Mouse (Mus musculus) CH12.LX (cell line): ENCODE results near the gene Nebl. TPM values are rescaled to one million over a fixed set of nuclear protein-coding genes. Genes with fewer than 3 reads are reported as not detected.

ENCODE experiments used
- DNase-seq: peaks from one replicate; pipeline ENCODE4 v3.0.0-alpha.2; 2013; ENCODE audit errors: extremely low read depth
- H3K27ac ChIP-seq: 2 replicates; pipeline ENCODE4 v1.5.1; 2012; ENCODE audit warnings: low read depth, mild to moderate bottlenecking, control low read depth, moderate library complexity; ENCODE audit not compliant: insufficient read depth
- H3K27me3 ChIP-seq: replicated peaks from 2 replicates; pipeline ENCODE3; 2012; ENCODE audit warnings: inconsistent platforms
- H3K36me3 ChIP-seq, 2 experiments: replicated peaks in 1 of 2; 2 replicates each; pipeline versions ENCODE3 to v1.6.1; 2012; ENCODE audit warnings: inconsistent platforms in 1 of 2, low read length in 1 of 2, mild to moderate bottlenecking in 1 of 2, mixed read lengths in 1 of 2, moderate library complexity in 1 of 2; ENCODE audit not compliant: control insufficient read depth in 1 of 2, insufficient read depth in 1 of 2
- H3K4me1 ChIP-seq, 2 experiments: 2 replicates each; pipeline ENCODE4 v1.6.1; 2012; ENCODE audit warnings: inconsistent platforms in 1 of 2, moderate library complexity in 1 of 2; ENCODE audit not compliant: insufficient read depth in 2 of 2, control insufficient read depth in 1 of 2
- H3K4me2 ChIP-seq: 2 replicates; pipeline ENCODE4 v1.6.1; 2012; ENCODE audit warnings: low read depth, mild to moderate bottlenecking, control low read depth; ENCODE audit not compliant: poor library complexity, insufficient read depth, severe bottlenecking
- H3K4me3 ChIP-seq, 3 experiments: fragments of 150-350 bp in 1 of 3; sonication (generic) in 1 of 3; replicated peaks in 1 of 3; 2 replicates each; pipeline versions ENCODE3 to v1.5.1; 2011 to 2012; ENCODE audit warnings: low read depth in 2 of 3, low read length in 2 of 3, mild to moderate bottlenecking in 2 of 3, moderate library complexity in 2 of 3, control low read depth in 1 of 3, improper control_type of control experiment in 1 of 3, inconsistent platforms in 1 of 3, mixed read lengths in 1 of 3; ENCODE audit not compliant: poor library complexity in 1 of 3
- H3K79me2 ChIP-seq: replicated peaks from 2 replicates; pipeline ENCODE4 v1.6.1; 2012; ENCODE audit warnings: mild to moderate bottlenecking, moderate library complexity; ENCODE audit not compliant: control insufficient read depth, poor library complexity, insufficient read depth, severe bottlenecking; ENCODE audit errors: extremely low read depth
- H3K9ac ChIP-seq: 2 replicates; pipeline ENCODE4 v1.6.1; 2012; ENCODE audit warnings: low read depth, mild to moderate bottlenecking, control low read depth, moderate library complexity; ENCODE audit not compliant: insufficient read depth
- H3K9me3 ChIP-seq: replicated peaks from 2 replicates; pipeline ENCODE3; 2012; ENCODE audit warnings: low read length, inconsistent platforms, mixed read lengths
- CHD1 ChIP-seq: IDR thresholded peaks from 2 replicates; pipeline ENCODE4 v1.6.1; 2012; ENCODE audit warnings: low read depth, low read length, improper control_type of control experiment, inconsistent platforms
- CTCF ChIP-seq, 2 experiments: IDR thresholded peaks in 1 of 2; conservative IDR thresholded peaks in 1 of 2; 2 replicates each; pipeline ENCODE4 v1.5.1; 2011 to 2012; ENCODE audit warnings: low read depth in 2 of 2, low read length in 2 of 2, improper control_type of control experiment in 1 of 2, inconsistent platforms in 1 of 2, mild to moderate bottlenecking in 1 of 2, moderate library complexity in 1 of 2
- ELF1 ChIP-seq: IDR thresholded peaks from 2 replicates; pipeline ENCODE4 v1.6.1; 2014; ENCODE audit warnings: low read depth, mild to moderate bottlenecking, inconsistent platforms, low read length, improper control_type of control experiment
- ETS1 ChIP-seq: conservative IDR thresholded peaks from 2 replicates; pipeline ENCODE4 v1.6.1; 2012; ENCODE audit warnings: low read depth, mild to moderate bottlenecking, inconsistent platforms, low read length, improper control_type of control experiment, moderate library complexity
- GABPA ChIP-seq: IDR thresholded peaks from 2 replicates; pipeline ENCODE4 v1.6.1; 2012; ENCODE audit warnings: low read depth, low read length, improper control_type of control experiment, inconsistent platforms; ENCODE audit not compliant: insufficient replicate concordance
- HCFC1 ChIP-seq: IDR thresholded peaks from 2 replicates; pipeline ENCODE4 v1.6.1; 2012; ENCODE audit warnings: low read depth, mild to moderate bottlenecking, inconsistent platforms, low read length, improper control_type of control experiment
- IRF4 ChIP-seq: IDR thresholded peaks from 2 replicates; pipeline ENCODE4 v1.6.1; 2014; ENCODE audit warnings: low read depth, mild to moderate bottlenecking, inconsistent platforms, low read length, improper control_type of control experiment
- JUN ChIP-seq: IDR thresholded peaks from 2 replicates; pipeline ENCODE4 v1.6.1; 2011; ENCODE audit warnings: low read depth, mild to moderate bottlenecking, low read length, improper control_type of control experiment, moderate library complexity; ENCODE audit not compliant: insufficient read depth
- KAT2A ChIP-seq: IDR thresholded peaks from 2 replicates; pipeline ENCODE4 v1.6.1; 2012; ENCODE audit warnings: low read length, improper control_type of control experiment, inconsistent platforms; ENCODE audit not compliant: insufficient replicate concordance
- MAFK ChIP-seq: IDR thresholded peaks from 2 replicates; pipeline ENCODE4 v1.6.1; 2011; ENCODE audit warnings: low read length, improper control_type of control experiment; ENCODE audit not compliant: insufficient replicate concordance
- MAX ChIP-seq: IDR thresholded peaks from 2 replicates; pipeline ENCODE4 v1.6.1; 2011; ENCODE audit warnings: low read length, improper control_type of control experiment
- MEF2A ChIP-seq: IDR thresholded peaks from 2 replicates; pipeline ENCODE4 v1.6.1; 2014; ENCODE audit warnings: low read depth, mild to moderate bottlenecking, inconsistent platforms, low read length, improper control_type of control experiment, borderline replicate concordance
- MXI1 ChIP-seq: IDR thresholded peaks from 2 replicates; pipeline ENCODE4 v1.6.1; 2011; ENCODE audit warnings: mild to moderate bottlenecking, low read depth, low read length, improper control_type of control experiment
- MYC ChIP-seq: IDR thresholded peaks from 2 replicates; pipeline ENCODE4 v1.6.1; 2011; ENCODE audit warnings: low read depth, mild to moderate bottlenecking, improper control_type of control experiment, low read length
- NRF1 ChIP-seq: IDR thresholded peaks from 2 replicates; pipeline ENCODE4 v1.6.1; 2014; ENCODE audit warnings: low read depth, mild to moderate bottlenecking, inconsistent platforms, low read length, improper control_type of control experiment, moderate library complexity
- PAX5 ChIP-seq: IDR thresholded peaks from 2 replicates; pipeline ENCODE4 v1.6.1; 2012; ENCODE audit warnings: low read length, inconsistent platforms, mixed read lengths
- POLR2A ChIP-seq: IDR thresholded peaks from 2 replicates; pipeline ENCODE4 v1.6.1; 2011; ENCODE audit warnings: low read depth, mild to moderate bottlenecking, improper control_type of control experiment, low read length
- POLR2AphosphoS2 ChIP-seq: IDR thresholded peaks from 2 replicates; pipeline ENCODE4 v1.6.1; 2011; ENCODE audit warnings: low read depth, low read length, improper control_type of control experiment
- RAD21 ChIP-seq: IDR thresholded peaks from 2 replicates; pipeline ENCODE4 v1.6.1; 2011; ENCODE audit warnings: low read depth, mild to moderate bottlenecking, low read length, improper control_type of control experiment, moderate library complexity
- RCOR1 ChIP-seq: conservative IDR thresholded peaks from 2 replicates; pipeline ENCODE4 v1.6.1; 2012; ENCODE audit warnings: low read depth, mild to moderate bottlenecking, inconsistent platforms, low read length, improper control_type of control experiment
- TCF12 ChIP-seq: IDR thresholded peaks from 2 replicates; pipeline ENCODE4 v1.6.1; 2014; ENCODE audit warnings: low read depth, mild to moderate bottlenecking, inconsistent platforms, low read length, improper control_type of control experiment
- USF1 ChIP-seq: IDR thresholded peaks from 2 replicates; pipeline ENCODE4 v1.6.1; 2014; ENCODE audit warnings: low read depth, mild to moderate bottlenecking, inconsistent platforms, low read length, improper control_type of control experiment
- USF2 ChIP-seq: conservative IDR thresholded peaks from 2 replicates; pipeline ENCODE4 v1.6.1; 2011; ENCODE audit warnings: low read depth, low read length, improper control_type of control experiment
- ZC3H11A ChIP-seq: IDR thresholded peaks from 2 replicates; pipeline ENCODE4 v1.6.1; 2012; ENCODE audit warnings: low read depth, mild to moderate bottlenecking, inconsistent platforms, low read length, improper control_type of control experiment
- ZKSCAN1 ChIP-seq: IDR thresholded peaks from 2 replicates; pipeline ENCODE4 v1.6.1; 2012; ENCODE audit warnings: low read depth, inconsistent platforms, low read length, improper control_type of control experiment, borderline replicate concordance
- ZNF384 ChIP-seq: IDR thresholded peaks from 2 replicates; pipeline ENCODE4 v1.6.1; 2012; ENCODE audit warnings: low read depth, low read length, improper control_type of control experiment, inconsistent platforms
- dilution Hi-C: fragments of 300-500 bp; cut with MboI; formaldehyde crosslinking; loops from 2 replicates; pipeline ENCODE4 v1.14.3; 2020; ENCODE audit warnings: low sequenced_read_pairs; ENCODE audit not compliant: extremely low pct_unique_long_range_greater_than_20kb, extremely low pct_ligation_motif_present
- in situ Hi-C: fragments of 300-500 bp; cut with MboI; formaldehyde crosslinking; loops from 3 replicates; pipeline ENCODE4 v1.14.3; 2019; ENCODE audit warnings: low sequenced_read_pairs, low pct_ligation_motif_present, low pct_unique_long_range_greater_than_20kb, mixed read lengths
- polyA plus RNA-seq: library from polyadenylated mRNA; unstranded; fragments of >175 nt; gene quantifications from 2 replicates; pipeline ENCODE4 v1.2.1, GENCODE M21; 2012; ENCODE audit warnings: low read depth; ENCODE audit not compliant: insufficient read length
- total RNA-seq, 2 experiments: library from RNA; depleted of rRNA; stranded (reverse); fragments of 300-350 nt in 1 of 2; fragments of >200 nt in 1 of 2; gene quantifications; 2 replicates each; pipeline ENCODE4 v1.2.3; 2012 to 2014

The Nebl gene
- total and polyA plus RNA-seq, 3 experiments: 12.6 to 113 (median 46.4) TPM

- H3K27ac ChIP-seq: no peak overlapping the region
- H3K9ac ChIP-seq: no peak overlapping the region
- no peaks in the 10 kb centered on the region for H3K4me1 ChIP-seq
- dilution Hi-C loops: no loop called here
- in situ Hi-C loops: no loop called here
- no peaks in the 10 kb centered on the region for H3K9me3 ChIP-seq
- no peak overlapping the region for H3K4me3 ChIP-seq
- H3K27me3 ChIP-seq: no peaks in the 10 kb centered on the region
- H3K4me2 ChIP-seq: no peak overlapping the region
- DNase-seq: no peak
- TF ChIP-seq ETS1 (no peak), MAX (no peak), KAT2A (no peak), HCFC1 (no peak), RCOR1 (no peak), ZNF384 (no peak), ELF1 (no peak), CHD1 (no peak), POLR2A (no peak), USF2 (no peak), IRF4 (no peak), CTCF (conservative IDR thresholded peaks at IDR 0.05 in 1 of 2, IDR thresholded peaks at IDR 0.05 in 1 of 2; ENCODE audit: low read depth in 2 of 2, low read length in 2 of 2) (no peak), MXI1 (no peak), JUN (no peak), ZC3H11A (no peak)
- H3K36me3 ChIP-seq: no peaks in the 10 kb centered on the region
- no peaks in the 10 kb centered on the region for H3K79me2 ChIP-seq
Observed at GRCm38 (mm10) chr2:17571716-17572115, 159.5 kb downstream of the Nebl start.

GRCm38 (mm10) chr2:17558889-17559742 lies 172.1 kb downstream of the Nebl start:
- H3K36me3 ChIP-seq: no peaks in the 10 kb centered on the region
- H3K27ac ChIP-seq: no peak overlapping the region
- H3K9ac ChIP-seq: no peak overlapping the region
- no peaks in the 10 kb centered on the region for H3K4me1 ChIP-seq
- no peaks in the 10 kb centered on the region for H3K9me3 ChIP-seq
- H3K79me2 ChIP-seq: no peaks in the 10 kb centered on the region
- dilution Hi-C loops: no loop called here
- H3K27me3 ChIP-seq: no peaks in the 10 kb centered on the region
- no peak overlapping the region for H3K4me2 ChIP-seq
- H3K4me3 ChIP-seq: no peak overlapping the region
- DNase-seq: no peak
- TF ChIP-seq ZKSCAN1: no peak
- TF ChIP-seq NRF1: no peak
- TF ChIP-seq CHD1: no peak
- no peak for TF ChIP-seq USF1
- TF ChIP-seq MEF2A: no peak
- TF ChIP-seq ZNF384: no peak
- no peak for TF ChIP-seq PAX5
- TF ChIP-seq POLR2A: no peak
- no peak for TF ChIP-seq POLR2AphosphoS2
- TF ChIP-seq RAD21: no peak
- TF ChIP-seq MAFK: no peak
- TF ChIP-seq MYC: no peak
- TF ChIP-seq HCFC1: no peak
- TF ChIP-seq IRF4: no peak
- TF ChIP-seq TCF12: no peak
- TF ChIP-seq USF2: no peak
- no peak for TF ChIP-seq KAT2A
- TF ChIP-seq GABPA: no peak
- in situ Hi-C loops: no loop called here
